Mouse (Mus musculus) bone marrow, adult 2 months (tissue): ENCODE measurements around the gene Pigk. TPM values are rescaled to one million over a fixed set of nuclear protein-coding genes. Genes with fewer than 3 reads are reported as not detected.

Experiments
- H3K27ac ChIP-seq: fragments of 200-500 bp; 2 replicates; pipeline ENCODE4 v1.5.1; 2012; ENCODE audit warnings: low read depth, mild to moderate bottlenecking, control low read depth, inconsistent platforms, low read length; ENCODE audit not compliant: control insufficient read depth, poor library complexity, insufficient read depth
- H3K4me1 ChIP-seq: fragments of 200-500 bp; 2 replicates; pipeline ENCODE4 v1.6.1; 2011; ENCODE audit warnings: low read length; ENCODE audit not compliant: control insufficient read depth, insufficient read depth
- H3K4me3 ChIP-seq: fragments of 200-500 bp; replicated peaks from 2 replicates; pipeline ENCODE3; 2011; ENCODE audit warnings: mild to moderate bottlenecking, low read depth, low read length, control low read depth; ENCODE audit not compliant: control insufficient read depth
- CTCF ChIP-seq: fragments of 200-500 bp; IDR thresholded peaks from 2 replicates; pipeline ENCODE4 v1.5.1; 2011; ENCODE audit warnings: low read length, control low read depth; ENCODE audit not compliant: control insufficient read depth, insufficient read depth
- POLR2A ChIP-seq: fragments of 200-500 bp; IDR thresholded peaks from 2 replicates; pipeline ENCODE4 v1.6.1; 2011; ENCODE audit warnings: low read depth, mild to moderate bottlenecking, control low read depth, low read length, borderline replicate concordance; ENCODE audit not compliant: control insufficient read depth
- WGBS: fragments of 180-500 bp; shearing (Covaris S2); methylation state at CpG from one replicate; pipeline ENCODE4 v1.1.7; 2018; 5-methylcytosine and 5-hydroxymethylcytosine counted together
- polyA plus RNA-seq: library from polyadenylated mRNA; stranded (reverse); fragments of >200 nt; gene quantifications from 2 replicates; pipeline ENCODE4 v1.2.4, GENCODE M21; 2011; ENCODE audit warnings: low replicate concordance; ENCODE audit not compliant: missing spikeins, insufficient read depth, insufficient read length

The Pigk gene
- polyA plus RNA-seq, 1 experiment, result 8.2 TPM

DNA sequence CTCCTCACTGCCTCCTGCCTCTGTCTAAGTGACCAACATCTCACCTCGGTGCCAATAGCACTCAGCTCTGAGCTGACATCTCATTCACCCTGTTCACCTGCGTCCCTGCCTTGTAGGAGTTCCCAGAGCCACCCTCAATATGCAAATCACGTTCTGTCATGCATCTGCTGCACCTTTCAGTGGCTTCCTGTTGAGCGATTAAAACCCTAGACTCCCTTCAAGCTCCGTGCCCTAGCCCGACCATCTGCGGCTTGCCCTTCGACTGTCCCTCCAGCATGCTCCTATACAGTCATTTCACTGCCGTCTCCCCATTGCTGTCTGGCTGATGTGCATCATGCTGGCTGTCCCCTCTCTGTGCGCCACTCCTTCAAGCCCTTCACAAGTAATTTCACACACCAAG lies 142.2 kb downstream of the Pigk start:
- no peak overlapping the region for H3K4me3 ChIP-seq
- no peak overlapping the region for H3K27ac ChIP-seq
- no peak for TF ChIP-seq POLR2A
- TF ChIP-seq CTCF, result no peak
- WGBS, result 51% methylated on average over 10 of the region's 10 CpGs
- no peaks in the 10 kb centered on the region for H3K4me1 ChIP-seq

- no peak for TF ChIP-seq CTCF
- no peak for TF ChIP-seq POLR2A
- WGBS, result 84% methylated on average over 4 of the region's 4 CpGs
- Histone ChIP-seq H3K27ac (no peak overlapping the region), H3K4me1 (no peaks in the 10 kb centered on the region), H3K4me3 (no peak overlapping the region)
These were observed 147.6 kb downstream of the Pigk start for GRCm38 (mm10) chr3:152861450-152861849.

DNA sequence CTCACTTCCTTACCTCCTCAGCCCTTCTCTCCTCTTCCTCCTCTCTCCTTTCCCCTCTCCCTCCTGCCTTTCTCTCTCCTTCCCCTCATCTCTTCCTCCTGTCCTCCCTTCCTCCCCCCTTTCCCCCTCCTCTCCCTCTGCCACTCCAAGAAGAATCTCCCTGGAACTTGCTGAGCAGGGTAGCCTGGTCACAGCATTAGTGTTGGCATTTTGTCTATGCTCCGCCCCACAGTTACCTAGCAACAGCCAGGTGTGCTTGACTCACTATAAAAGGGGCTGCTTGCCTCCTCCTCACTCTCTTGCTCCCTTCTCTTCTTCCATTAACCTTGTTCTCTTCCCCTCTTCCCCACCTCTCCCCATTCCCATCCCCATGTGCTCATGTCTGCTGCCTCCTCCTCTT lies 148.1 kb downstream of the Pigk start:
- Histone ChIP-seq H3K4me1 (no peaks in the 10 kb centered on the region), H3K4me3 (no peak overlapping the region), H3K27ac (no peak overlapping the region)
- TF ChIP-seq CTCF (no peak), POLR2A (no peak)
- WGBS, result 86% methylated on average over 1 of the region's 1 CpGs

DNA sequence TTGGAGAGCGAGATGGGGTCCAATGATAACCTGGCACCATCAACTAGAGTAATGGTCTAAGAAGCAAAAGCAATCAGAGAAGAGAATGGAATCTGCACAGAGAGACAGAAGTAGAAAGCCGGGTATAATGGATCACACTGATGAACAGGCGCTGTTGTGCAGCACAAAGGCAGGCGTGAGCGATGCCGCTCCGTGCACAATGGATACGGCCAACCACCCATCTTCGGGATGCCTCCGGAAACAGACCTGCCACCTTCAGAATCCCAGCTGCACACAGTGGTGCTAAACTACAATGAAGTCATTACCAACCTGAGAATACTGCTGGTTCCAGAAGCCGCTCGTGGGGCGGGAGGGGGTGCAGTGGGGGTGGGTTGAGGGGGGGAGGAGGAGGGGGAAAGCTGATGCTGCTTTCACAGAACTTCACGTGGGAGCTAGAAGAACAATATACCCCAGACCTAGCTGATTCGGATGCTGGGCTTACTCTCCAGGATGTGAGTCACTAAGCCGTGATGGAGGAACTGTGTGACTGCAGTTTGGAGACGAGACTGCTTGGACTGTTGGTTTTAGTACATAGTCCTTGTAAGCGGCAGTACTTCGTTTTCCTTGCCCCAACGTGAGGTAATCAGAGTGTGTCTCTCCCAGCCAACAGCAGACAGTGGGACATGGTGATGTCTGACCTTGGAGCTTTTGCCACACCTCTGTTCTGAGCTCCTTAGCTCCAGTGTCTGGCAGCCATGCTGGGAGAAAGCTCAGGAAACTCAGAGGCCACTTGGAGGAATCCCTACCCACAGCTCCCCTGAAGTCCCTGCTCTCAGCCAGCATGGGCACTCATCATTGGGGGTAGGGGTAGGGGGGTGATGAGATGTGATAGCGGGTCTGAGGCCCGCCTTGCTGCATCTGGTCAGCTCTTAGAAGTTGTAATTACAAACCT lies 152.4 kb downstream of the Pigk start:
- Histone ChIP-seq H3K4me3 (no peak overlapping the region), H3K27ac (no peak overlapping the region), H3K4me1 (no peaks in the 10 kb centered on the region)
- no peak for TF ChIP-seq CTCF
- TF ChIP-seq POLR2A, result no peak
- 79% methylated on average over 22 of the region's 22 CpGs for WGBS

DNA sequence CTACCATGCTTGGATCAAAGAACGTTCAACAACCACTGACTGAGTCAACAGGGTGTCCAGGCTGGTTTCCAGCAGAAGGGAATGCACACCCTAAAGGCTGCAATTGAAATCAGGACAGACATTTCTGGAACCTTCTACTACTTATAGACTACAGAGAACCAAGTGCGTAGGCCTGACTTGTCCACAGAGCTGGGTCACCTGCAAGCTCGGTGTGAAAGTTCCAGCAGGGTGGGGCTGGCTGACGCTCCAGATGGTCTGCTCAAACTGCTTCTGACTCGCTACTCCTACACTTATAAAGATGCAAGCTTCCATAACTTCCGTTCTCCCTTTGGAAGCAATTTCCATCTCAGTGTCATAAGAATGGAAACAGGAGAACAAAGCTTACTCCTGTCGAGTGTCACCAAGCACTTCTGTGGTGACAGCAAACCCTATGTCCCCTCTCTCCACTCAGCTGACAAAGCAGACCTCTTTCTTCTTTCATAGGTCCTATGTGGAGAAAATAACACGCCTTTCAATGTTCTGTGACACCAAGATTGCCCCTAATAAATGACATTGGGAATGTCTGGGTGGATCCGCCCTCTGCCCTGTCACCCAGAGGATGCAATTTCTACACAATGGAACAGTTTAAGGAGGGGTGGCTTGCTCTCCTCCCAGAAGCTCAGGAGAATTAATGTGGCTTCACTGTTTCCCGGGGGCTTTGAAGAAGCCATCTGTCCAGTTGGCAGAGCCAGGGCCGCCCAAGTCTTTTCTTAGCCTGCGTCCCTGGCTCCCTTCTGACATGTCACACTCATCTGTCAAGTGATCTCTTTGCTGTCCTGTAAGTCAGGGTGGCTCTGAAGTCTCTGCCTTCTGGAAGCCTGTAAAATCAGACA lies 154.0 kb downstream of the Pigk start:
- H3K4me1 ChIP-seq, result no peaks in the 10 kb centered on the region
- no peak overlapping the region for H3K4me3 ChIP-seq
- H3K27ac ChIP-seq, result no peak overlapping the region
- WGBS, result 77% methylated on average over 12 of the region's 12 CpGs
- TF ChIP-seq POLR2A, result no peak
- no peak for TF ChIP-seq CTCF

- Histone ChIP-seq H3K4me1 (no peaks in the 10 kb centered on the region), H3K27ac (no peak overlapping the region), H3K4me3 (no peak overlapping the region)
- WGBS, result 83% methylated on average over 12 of the region's 12 CpGs
- TF ChIP-seq POLR2A, result no peak
- TF ChIP-seq CTCF, result no peak
These were observed 158.2 kb downstream of the Pigk start for GRCm38 (mm10) chr3:152872054-152872453.

- H3K4me1 ChIP-seq, result no peaks in the 10 kb centered on the region
- 84% methylated on average over 6 of the region's 6 CpGs for WGBS
- no peak for TF ChIP-seq POLR2A
- no peak for TF ChIP-seq CTCF
- H3K27ac ChIP-seq, result no peak overlapping the region
- H3K4me3 ChIP-seq, result no peak overlapping the region
These were observed 158.7 kb downstream of the Pigk start for GRCm38 (mm10) chr3:152872596-152872995.
